Mouse (Mus musculus): ENCODE measurements around the gene Myrip. TPM values are rescaled to one million over a fixed set of nuclear protein-coding genes. Genes with fewer than 3 reads are reported as not detected.
"Not testable (repeated sequence)": the region's sequence is repeated elsewhere in the genome, so short reads cannot be mapped to it uniquely, and the experiment has no call there.

The Myrip gene
- polyA plus RNA-seq, 1 experiment from 2014 or later: 0.72 TPM

- DNase-seq (ENCODE audit: low spot score) (no peak), ATAC-seq (ENCODE audit: low read depth) (no peak)
- H3K4me2 ChIP-seq (ENCODE audit: low read depth, low read length): no peak overlapping the region
- no peak overlapping the region for H3K9ac ChIP-seq (ENCODE audit: low read depth, low read length)
- no peak overlapping the region for H3K27ac ChIP-seq (replicated peaks; ENCODE audit: low read depth, low read length)
- H3K27me3 ChIP-seq (replicated peaks; ENCODE audit: control insufficient read depth, insufficient read depth, low read length): no peaks in the 10 kb centered on the region; the same call in 1 of the 2 replicates
- H3K4me3 ChIP-seq (ENCODE audit: low read depth, low read length): no peak overlapping the region
- WGBS: 41% methylated on average over 9 of the region's 9 CpGs
- H3K9me3 ChIP-seq (ENCODE audit: control insufficient read depth, low read length): no peaks in the 10 kb centered on the region
- H3K36me3 ChIP-seq (ENCODE audit: control insufficient read depth, insufficient read depth, low read length): no peaks in the 10 kb centered on the region
- no peaks in the 10 kb centered on the region for H3K4me1 ChIP-seq (ENCODE audit: control insufficient read depth, insufficient read depth, low read length)
These were observed 93.9 kb downstream of the Myrip start for GRCm38 (mm10) chr9:120395188-120395587.

- H3K27me3 ChIP-seq (replicated peaks; ENCODE audit: control insufficient read depth, insufficient read depth, low read length): no peaks in the 10 kb centered on the region; the same call in 1 of the 2 replicates
- H3K4me1 ChIP-seq (ENCODE audit: control insufficient read depth, insufficient read depth, low read length): no peaks in the 10 kb centered on the region
- H3K27ac ChIP-seq (replicated peaks; ENCODE audit: low read depth, low read length): no peak overlapping the region
- ATAC-seq (ENCODE audit: low read depth) (no peak), DNase-seq (ENCODE audit: low spot score) (no peak)
- WGBS: 92% methylated on average over 7 of the region's 7 CpGs
- H3K9me3 ChIP-seq (ENCODE audit: control insufficient read depth, low read length): no peaks in the 10 kb centered on the region
- H3K4me3 ChIP-seq (ENCODE audit: low read depth, low read length): no peak overlapping the region
- H3K36me3 ChIP-seq (ENCODE audit: control insufficient read depth, insufficient read depth, low read length): no peaks in the 10 kb centered on the region
- H3K4me2 ChIP-seq (ENCODE audit: low read depth, low read length): no peak overlapping the region
- no peak overlapping the region for H3K9ac ChIP-seq (ENCODE audit: low read depth, low read length)
These were observed 95.4 kb downstream of the Myrip start for GRCm38 (mm10) chr9:120396579-120397185.

- Histone ChIP-seq H3K9ac (ENCODE audit: low read depth, low read length) (no peak overlapping the region), H3K9me3 (ENCODE audit: control insufficient read depth, low read length) (no peaks in the 10 kb centered on the region), H3K4me2 (ENCODE audit: low read depth, low read length) (no peak overlapping the region), H3K4me3 (ENCODE audit: low read depth, low read length) (no peak overlapping the region), H3K36me3 (ENCODE audit: control insufficient read depth, insufficient read depth, low read length) (no peaks in the 10 kb centered on the region), H3K27me3 (replicated peaks; ENCODE audit: control insufficient read depth, insufficient read depth, low read length) (no peaks in the 10 kb centered on the region; the same call in 1 of the 2 replicates), H3K4me1 (ENCODE audit: control insufficient read depth, insufficient read depth, low read length) (no peaks in the 10 kb centered on the region), H3K27ac (replicated peaks; ENCODE audit: low read depth, low read length) (no peak overlapping the region)
- WGBS: 77% methylated on average over 8 of the region's 8 CpGs
- no peak for ATAC-seq (ENCODE audit: low read depth)
- no peak for DNase-seq (ENCODE audit: low spot score)
These were observed 97.0 kb downstream of the Myrip start for GRCm38 (mm10) chr9:120398289-120398688.

GRCm38 (mm10) chr9:120399537-120399936 is 98.2 kb downstream of the Myrip start:
- not testable (repeated sequence) for H3K4me3 ChIP-seq (ENCODE audit: low read depth, low read length); H3K4me2 ChIP-seq (ENCODE audit: low read depth, low read length); H3K4me1 ChIP-seq (ENCODE audit: control insufficient read depth, insufficient read depth, low read length); H3K9ac ChIP-seq (ENCODE audit: low read depth, low read length); ATAC-seq (ENCODE audit: low read depth); H3K27me3 ChIP-seq (replicated peaks; ENCODE audit: control insufficient read depth, insufficient read depth, low read length); H3K36me3 ChIP-seq (ENCODE audit: control insufficient read depth, insufficient read depth, low read length); DNase-seq (ENCODE audit: low spot score); H3K27ac ChIP-seq (replicated peaks; ENCODE audit: low read depth, low read length); H3K9me3 ChIP-seq (ENCODE audit: control insufficient read depth, low read length)
- WGBS: 89% methylated on average over 2 of the region's 2 CpGs

- H3K27ac ChIP-seq (replicated peaks; ENCODE audit: low read depth, low read length): no peak overlapping the region
- ATAC-seq (ENCODE audit: low read depth) (no peak), DNase-seq (ENCODE audit: low spot score) (no peak)
- H3K4me1 ChIP-seq (ENCODE audit: control insufficient read depth, insufficient read depth, low read length): no peaks in the 10 kb centered on the region
- H3K27me3 ChIP-seq (replicated peaks; ENCODE audit: control insufficient read depth, insufficient read depth, low read length): no peaks in the 10 kb centered on the region
- H3K9me3 ChIP-seq (ENCODE audit: control insufficient read depth, low read length): no peaks in the 10 kb centered on the region
- no peak overlapping the region for H3K9ac ChIP-seq (ENCODE audit: low read depth, low read length)
- no peak overlapping the region for H3K4me2 ChIP-seq (ENCODE audit: low read depth, low read length)
- no peak overlapping the region for H3K4me3 ChIP-seq (ENCODE audit: low read depth, low read length)
- no peaks in the 10 kb centered on the region for H3K36me3 ChIP-seq (ENCODE audit: control insufficient read depth, insufficient read depth, low read length)
- 62% methylated on average over 3 of the region's 3 CpGs for WGBS
These were observed 101.1 kb downstream of the Myrip start for GRCm38 (mm10) chr9:120402368-120402767.

GRCm38 (mm10) chr9:120403661-120404060 is 102.3 kb downstream of the Myrip start:
- H3K27me3 ChIP-seq (replicated peaks; ENCODE audit: control insufficient read depth, insufficient read depth, low read length): no peaks in the 10 kb centered on the region
- no peak for ATAC-seq (ENCODE audit: low read depth)
- H3K9me3 ChIP-seq (ENCODE audit: control insufficient read depth, low read length): no peaks in the 10 kb centered on the region
- H3K4me3 ChIP-seq (ENCODE audit: low read depth, low read length): no peak overlapping the region
- no peaks in the 10 kb centered on the region for H3K36me3 ChIP-seq (ENCODE audit: control insufficient read depth, insufficient read depth, low read length)
- no peaks in the 10 kb centered on the region for H3K4me1 ChIP-seq (ENCODE audit: control insufficient read depth, insufficient read depth, low read length)
- DNase-seq (ENCODE audit: low spot score): no peak
- WGBS: 76% methylated on average over 5 of the region's 5 CpGs
- H3K4me2 ChIP-seq (ENCODE audit: low read depth, low read length): no peak overlapping the region
- H3K27ac ChIP-seq (replicated peaks; ENCODE audit: low read depth, low read length): no peak overlapping the region
- no peak overlapping the region for H3K9ac ChIP-seq (ENCODE audit: low read depth, low read length)

- no peak overlapping the region for H3K27ac ChIP-seq (replicated peaks; ENCODE audit: low read depth, low read length)
- no peaks in the 10 kb centered on the region for H3K4me1 ChIP-seq (ENCODE audit: control insufficient read depth, insufficient read depth, low read length)
- H3K27me3 ChIP-seq (replicated peaks; ENCODE audit: control insufficient read depth, insufficient read depth, low read length): no peaks in the 10 kb centered on the region
- no peak overlapping the region for H3K4me2 ChIP-seq (ENCODE audit: low read depth, low read length)
- no peaks in the 10 kb centered on the region for H3K36me3 ChIP-seq (ENCODE audit: control insufficient read depth, insufficient read depth, low read length)
- H3K4me3 ChIP-seq (ENCODE audit: low read depth, low read length): no peak overlapping the region
- H3K9me3 ChIP-seq (ENCODE audit: control insufficient read depth, low read length): no peaks in the 10 kb centered on the region
- no peak overlapping the region for H3K9ac ChIP-seq (ENCODE audit: low read depth, low read length)
- WGBS: 72% methylated on average over 17 of the region's 17 CpGs
- ATAC-seq (ENCODE audit: low read depth) (no peak; the same call in 1 of the 2 replicates), DNase-seq (ENCODE audit: low spot score) (no peak)
These were observed 108.4 kb downstream of the Myrip start for GRCm38 (mm10) chr9:120409663-120410181.

- Histone ChIP-seq H3K4me1 (ENCODE audit: control insufficient read depth, insufficient read depth, low read length) (no peaks in the 10 kb centered on the region), H3K36me3 (ENCODE audit: control insufficient read depth, insufficient read depth, low read length) (no peaks in the 10 kb centered on the region), H3K4me2 (ENCODE audit: low read depth, low read length) (no peak overlapping the region), H3K4me3 (ENCODE audit: low read depth, low read length) (no peak overlapping the region), H3K27me3 (replicated peaks; ENCODE audit: control insufficient read depth, insufficient read depth, low read length) (no peaks in the 10 kb centered on the region), H3K9ac (ENCODE audit: low read depth, low read length) (no peak overlapping the region), H3K27ac (replicated peaks; ENCODE audit: low read depth, low read length) (no peak overlapping the region), H3K9me3 (ENCODE audit: control insufficient read depth, low read length) (no peaks in the 10 kb centered on the region)
- ATAC-seq (ENCODE audit: low read depth) (no peak), DNase-seq (ENCODE audit: low spot score) (peak; percentile 64)
- WGBS: 27% methylated on average over 5 of the region's 5 CpGs
These were observed 109.1 kb downstream of the Myrip start for GRCm38 (mm10) chr9:120410421-120410820.

- Histone ChIP-seq H3K36me3 (ENCODE audit: control insufficient read depth, insufficient read depth, low read length) (no peaks in the 10 kb centered on the region), H3K4me3 (ENCODE audit: low read depth, low read length) (no peak overlapping the region), H3K27ac (replicated peaks; ENCODE audit: low read depth, low read length) (no peak overlapping the region), H3K9me3 (ENCODE audit: control insufficient read depth, low read length) (no peaks in the 10 kb centered on the region), H3K9ac (ENCODE audit: low read depth, low read length) (no peak overlapping the region), H3K4me2 (ENCODE audit: low read depth, low read length) (no peak overlapping the region), H3K4me1 (ENCODE audit: control insufficient read depth, insufficient read depth, low read length) (no peaks in the 10 kb centered on the region), H3K27me3 (replicated peaks; ENCODE audit: control insufficient read depth, insufficient read depth, low read length) (no peaks in the 10 kb centered on the region)
- ATAC-seq (ENCODE audit: low read depth): no peak
- peak; percentile 79 for DNase-seq (ENCODE audit: low spot score)
- 3% methylated on average over 3 of the region's 7 CpGs for WGBS
These were observed 114.2 kb downstream of the Myrip start for GRCm38 (mm10) chr9:120415504-120415903.
